Comparison of ENCODE assay signal across 30 mouse cellular contexts in genomic region chr1:191856886-191857651, GRCm38 (mm10). TPM values are rescaled to one million over a fixed set of nuclear protein-coding genes. Genes with fewer than 3 reads are reported as not detected.
DNase-seq lines count a peak whose midpoint lies in the region; ATAC-seq lines count a peak whose summit lies in the region.
"Had no signal": no experiment of that assay in that cellular context is flagged by ENCODE, and none has a peak within 500 bp of the region (broad histone marks: within the 10 kb centered on the region; RNA-seq: fewer than 3 reads in every experiment).

No protein-coding gene starts in this region.

- H3K4me2 ChIP-seq in kidney, embryonic 15.5 days = no peak overlapping the region
- no peak overlapping the region for H3K4me2 ChIP-seq in midbrain, embryonic 13.5 days (replicated peaks)
- H3K4me2 ChIP-seq: embryonic facial prominence, embryonic 15.5 days; forebrain, embryonic 13.5 days; hindbrain, embryonic 15.5 days; limb, embryonic 12.5 days; midbrain, embryonic 12.5 days; neural tube, embryonic 13.5 days had no signal

- 83% methylated on average over 5 of the region's 5 CpGs for WGBS in kidney, embryonic 15.5 days
- WGBS in midbrain, embryonic 13.5 days = 87% methylated on average over 5 of the region's 5 CpGs

- no peak for ATAC-seq in kidney, embryonic 15.5 days (replicated peaks; ENCODE audit: low FRiP score)
- ATAC-seq in midbrain, embryonic 13.5 days = no peak
- ATAC-seq: activated CD4-positive, CD25-positive, alpha-beta regulatory T cell, adult 4 months; forebrain, embryonic 13.5 days; inflammation-experienced regulatory T-cells, adult 6 months; lung, postnatal 0 days had no signal

- H3K4me1 ChIP-seq in kidney, embryonic 15.5 days = no peaks in the 10 kb centered on the region
- no peaks in the 10 kb centered on the region for H3K4me1 ChIP-seq in midbrain, embryonic 13.5 days (replicated peaks)
- H3K4me1 ChIP-seq: embryonic facial prominence, embryonic 15.5 days; forebrain, embryonic 13.5 days; hindbrain, embryonic 10.5 days; hindbrain, embryonic 15.5 days; limb, embryonic 12.5 days; midbrain, embryonic 12.5 days; neural tube, embryonic 13.5 days had no signal

- no peak overlapping the region for H3K4me3 ChIP-seq in kidney, embryonic 15.5 days (replicated peaks)
- no peak overlapping the region for H3K4me3 ChIP-seq in midbrain, embryonic 13.5 days (replicated peaks)
- H3K4me3 ChIP-seq: embryonic facial prominence, embryonic 10.5 days; embryonic facial prominence, embryonic 15.5 days; forebrain, embryonic 13.5 days; hindbrain, embryonic 10.5 days; hindbrain, embryonic 15.5 days; layer of hippocampus, adult 2 months; left cerebral cortex, adult 2 months; limb, embryonic 12.5 days; midbrain, embryonic 12.5 days; neural tube, embryonic 13.5 days had no signal

- H3K9me3 ChIP-seq in kidney, embryonic 15.5 days (replicated peaks) = peaks cover 4% of the 10 kb centered on the region; the same call in 1 of the 2 replicates
- no peaks in the 10 kb centered on the region for H3K9me3 ChIP-seq in midbrain, embryonic 13.5 days
- H3K9me3 ChIP-seq: embryonic facial prominence, embryonic 10.5 days; embryonic facial prominence, embryonic 15.5 days; hindbrain, embryonic 10.5 days; hindbrain, embryonic 15.5 days; limb, embryonic 12.5 days; midbrain, embryonic 12.5 days; neural tube, embryonic 13.5 days had no signal

- no peak overlapping the region for H3K9ac ChIP-seq in kidney, embryonic 15.5 days
- H3K9ac ChIP-seq in midbrain, embryonic 13.5 days (replicated peaks) = no peak overlapping the region
- H3K9ac ChIP-seq: embryonic facial prominence, embryonic 15.5 days; forebrain, embryonic 13.5 days; hindbrain, embryonic 15.5 days; limb, embryonic 12.5 days; midbrain, embryonic 12.5 days; neural tube, embryonic 13.5 days had no signal

- H3K36me3 ChIP-seq in kidney, embryonic 15.5 days = no peaks in the 10 kb centered on the region
- H3K36me3 ChIP-seq in midbrain, embryonic 13.5 days = no peaks in the 10 kb centered on the region
- H3K36me3 ChIP-seq: embryonic facial prominence, embryonic 10.5 days; embryonic facial prominence, embryonic 15.5 days; hindbrain, embryonic 10.5 days; hindbrain, embryonic 15.5 days; limb, embryonic 12.5 days; midbrain, embryonic 12.5 days; neural tube, embryonic 13.5 days had no signal

- H3K27ac ChIP-seq in kidney, embryonic 15.5 days = no peak overlapping the region
- H3K27ac ChIP-seq in midbrain, embryonic 13.5 days = no peak overlapping the region
- H3K27ac ChIP-seq: embryonic facial prominence, embryonic 10.5 days; embryonic facial prominence, embryonic 15.5 days; forebrain, embryonic 13.5 days; hindbrain, embryonic 10.5 days; hindbrain, embryonic 15.5 days; layer of hippocampus, adult 2 months; left cerebral cortex, adult 2 months; limb, embryonic 12.5 days; midbrain, embryonic 12.5 days; neural tube, embryonic 13.5 days had no signal

- peak; percentile 64 to 74 for DNase-seq in cerebellum, postnatal 14 days
- DNase-seq in cerebellum, adult 8-10 months = no peak
- peak; percentile 44 to 67 for DNase-seq in kidney, postnatal 25 days
- peak; percentile 27 to 60 for DNase-seq in cerebellum, postnatal 25 days
- DNase-seq in cerebellum, postnatal 36 days = peak; percentile 21 to 25
- DNase-seq: adrenal gland, adult 2 months; adrenal gland, postnatal 36 days; B cell, adult 2 months; gastrocnemius, postnatal 14 days; heart, postnatal 14 days; kidney, adult 18-20 months; lung, adult 18-20 months; lung, postnatal 4 days; thymus, postnatal 4 days had no signal

- no peaks in the 10 kb centered on the region for H3K27me3 ChIP-seq in kidney, embryonic 15.5 days
- no peaks in the 10 kb centered on the region for H3K27me3 ChIP-seq in midbrain, embryonic 13.5 days
- H3K27me3 ChIP-seq: CH12.LX; embryonic facial prominence, embryonic 15.5 days; forebrain, embryonic 13.5 days; hindbrain, embryonic 15.5 days; limb, embryonic 12.5 days; midbrain, embryonic 12.5 days; neural tube, embryonic 13.5 days had no signal

RNA-seq across cellular contexts. Expression of gene Nek2, which starts 35.8 kb away (rescaled TPM):
- polyA plus RNA-seq in kidney, embryonic 15.5 days (2015; fragmentation: Nextera tagmentation; extraction: Ambion mirVana) = 44.5 and 45.1 TPM in 2 replicates
- 18.6 and 20.0 TPM in 2 replicates for polyA plus RNA-seq in midbrain, embryonic 13.5 days (2015; fragmentation: Nextera tagmentation; extraction: Ambion mirVana)

RNA-seq across cellular contexts. Expression of gene Slc30a1, which starts 49.5 kb away (rescaled TPM):
- polyA plus RNA-seq in kidney, embryonic 15.5 days (2015; fragmentation: Nextera tagmentation; extraction: Ambion mirVana) = 2.6 and 3.5 TPM in 2 replicates
- 1.8 and 2.1 TPM in 2 replicates for polyA plus RNA-seq in midbrain, embryonic 13.5 days (2015; fragmentation: Nextera tagmentation; extraction: Ambion mirVana)
